Mouse (Mus musculus) ES-E14 (cell line): ENCODE data around the gene Pde2a. TPM values are rescaled to one million over a fixed set of nuclear protein-coding genes. Genes with fewer than 3 reads are reported as not detected.

Experiments
- DNase-seq: peaks from one replicate; pipeline ENCODE4 v3.0.0-alpha.2; 2013; ENCODE audit warnings: low read depth, low spot score
- H3K27ac ChIP-seq: 2 replicates; pipeline ENCODE4 v1.5.1; 2012; ENCODE audit warnings: low read depth, mild to moderate bottlenecking, low read length, moderate library complexity, mixed read lengths; ENCODE audit not compliant: poor library complexity, insufficient read depth, severe bottlenecking
- H3K36me3 ChIP-seq: 2 replicates; pipeline ENCODE4 v1.6.1; 2012; ENCODE audit warnings: mild to moderate bottlenecking, low read length, moderate library complexity, mixed read lengths; ENCODE audit not compliant: control insufficient read depth, poor library complexity, insufficient read depth, severe bottlenecking
- H3K4me1 ChIP-seq, 2 experiments: fragments of 150-350 bp in 1 of 2; sonication (generic) in 1 of 2; 2 replicates each; pipeline ENCODE4 v1.6.1; 2012; ENCODE audit warnings: low read length in 2 of 2, mild to moderate bottlenecking in 1 of 2, mixed read lengths in 1 of 2; ENCODE audit not compliant: control insufficient read depth in 2 of 2, insufficient read depth in 2 of 2, poor library complexity in 1 of 2
- H3K4me3 ChIP-seq, 2 experiments: fragments of 150-350 bp in 1 of 2; sonication (generic) in 1 of 2; 2 replicates each; pipeline ENCODE4 v1.5.1; 2012; ENCODE audit warnings: low read length in 2 of 2, low read depth in 1 of 2, mild to moderate bottlenecking in 1 of 2, mixed read lengths in 1 of 2; ENCODE audit not compliant: insufficient read depth in 1 of 2, poor library complexity in 1 of 2, severe bottlenecking in 1 of 2
- H3K9ac ChIP-seq: 2 replicates; pipeline ENCODE4 v1.6.1; 2012; ENCODE audit warnings: low read depth, mild to moderate bottlenecking, low read length, mixed read lengths; ENCODE audit not compliant: poor library complexity, insufficient read depth, severe bottlenecking
- H3K9me3 ChIP-seq: fragments of 150-350 bp; sonication (generic); 2 replicates; pipeline ENCODE4 v1.6.1; 2012; ENCODE audit warnings: low read depth, mild to moderate bottlenecking, low read length; ENCODE audit not compliant: control insufficient read depth, insufficient read depth
- CHD2 ChIP-seq: IDR thresholded peaks from 2 replicates; pipeline ENCODE4 v1.6.1; 2014; ENCODE audit warnings: mild to moderate bottlenecking, low read depth, low read length, inconsistent platforms
- HCFC1 ChIP-seq: IDR thresholded peaks from 2 replicates; pipeline ENCODE4 v1.6.1; 2012; ENCODE audit warnings: low read length, inconsistent platforms, borderline replicate concordance; ENCODE audit not compliant: insufficient read depth
- MAFK ChIP-seq: IDR thresholded peaks from 2 replicates; pipeline ENCODE4 v1.6.1; 2014; ENCODE audit warnings: mild to moderate bottlenecking, low read depth, low read length, inconsistent platforms; ENCODE audit not compliant: insufficient read depth
- ZC3H11A ChIP-seq: IDR thresholded peaks from 2 replicates; pipeline ENCODE4 v1.6.1; 2012; ENCODE audit warnings: low read depth, mild to moderate bottlenecking, inconsistent platforms, low read length, borderline replicate concordance
- ZNF384 ChIP-seq: IDR thresholded peaks from 2 replicates; pipeline ENCODE4 v1.6.1; 2012; ENCODE audit warnings: low read depth, low read length, inconsistent platforms
- in situ Hi-C, 2 experiments: fragments of 600-800 bp; cut with MboI; formaldehyde crosslinking; loops; one replicate each; pipeline ENCODE4 v1.15.1; 2025; ENCODE audit warnings: low sequenced_read_pairs in 2 of 2, inconsistent platforms in 1 of 2; ENCODE audit not compliant: unreplicated experiment in 2 of 2
- total RNA-seq: library from RNA; depleted of rRNA; stranded (reverse); fragments of 300-350 nt; gene quantifications from 2 replicates; pipeline ENCODE4 v1.2.3, GENCODE M21; 2012

Gene Pde2a
- total RNA-seq, 1 experiment: 6.2 TPM

- Histone ChIP-seq H3K9ac (no peak overlapping the region), H3K4me3 (no peak overlapping the region), H3K4me1 (peaks cover 2 to 10% of the 10 kb centered on the region in 2 experiments; a peak in 2 of 4 replicates), H3K9me3 (no peaks in the 10 kb centered on the region), H3K36me3 (no peaks in the 10 kb centered on the region), H3K27ac (no peak overlapping the region)
- no peak for DNase-seq
- in situ Hi-C loops: no loop called here
- TF ChIP-seq ZC3H11A (no peak), CHD2 (no peak), HCFC1 (no peak)
Measured at GRCm38 (mm10) chr7:101460608-101460957, 39.1 kb downstream of the Pde2a start.

GRCm38 (mm10) chr7:101461571-101461970 lies 40.1 kb downstream of the Pde2a start:
- no peak for TF ChIP-seq HCFC1
- no peak for TF ChIP-seq ZNF384
- TF ChIP-seq ZC3H11A: no peak
- no peak for TF ChIP-seq MAFK
- no peak for TF ChIP-seq CHD2
- Histone ChIP-seq H3K9me3 (no peaks in the 10 kb centered on the region), H3K27ac (no peak overlapping the region), H3K4me3 (no peak overlapping the region), H3K36me3 (no peaks in the 10 kb centered on the region), H3K9ac (no peak overlapping the region), H3K4me1 (peaks cover 2 to 10% of the 10 kb centered on the region in 2 experiments; a peak in 2 of 4 replicates)
- DNase-seq: no peak
- in situ Hi-C loops: no loop called here

GRCm38 (mm10) chr7:101462327-101463068 lies 41.0 kb downstream of the Pde2a start:
- DNase-seq: no peak
- peaks cover 0 to 3% of the 10 kb centered on the region in 2 experiments; a peak in 1 of 4 replicates for H3K4me1 ChIP-seq

GRCm38 (mm10) chr7:101463665-101464271 lies 42.3 kb downstream of the Pde2a start:
- in situ Hi-C loops: no loop called here
- no peak for TF ChIP-seq ZNF384
- no peak for TF ChIP-seq CHD2
- TF ChIP-seq HCFC1: no peak
- no peak for TF ChIP-seq ZC3H11A
- TF ChIP-seq MAFK: no peak
- Histone ChIP-seq H3K4me1 (no peaks in the 10 kb centered on the region), H3K9me3 (no peaks in the 10 kb centered on the region), H3K4me3 (no peak overlapping the region), H3K36me3 (no peaks in the 10 kb centered on the region), H3K9ac (no peak overlapping the region), H3K27ac (no peak overlapping the region)
- no peak for DNase-seq

More at GRCm38 (mm10) chr7:101462327-101463068, 41.0 kb downstream of the Pde2a start:
- H3K27ac ChIP-seq: no peak overlapping the region
- in situ Hi-C loops: no loop called here
- TF ChIP-seq ZC3H11A (no peak), ZNF384 (no peak), MAFK (no peak)
- no peaks in the 10 kb centered on the region for H3K36me3 ChIP-seq
- H3K9ac ChIP-seq: no peak overlapping the region
- no peaks in the 10 kb centered on the region for H3K9me3 ChIP-seq
- no peak overlapping the region for H3K4me3 ChIP-seq
